ENCODE assay signal across 8 mouse cellular contexts in the genomic region with DNA sequence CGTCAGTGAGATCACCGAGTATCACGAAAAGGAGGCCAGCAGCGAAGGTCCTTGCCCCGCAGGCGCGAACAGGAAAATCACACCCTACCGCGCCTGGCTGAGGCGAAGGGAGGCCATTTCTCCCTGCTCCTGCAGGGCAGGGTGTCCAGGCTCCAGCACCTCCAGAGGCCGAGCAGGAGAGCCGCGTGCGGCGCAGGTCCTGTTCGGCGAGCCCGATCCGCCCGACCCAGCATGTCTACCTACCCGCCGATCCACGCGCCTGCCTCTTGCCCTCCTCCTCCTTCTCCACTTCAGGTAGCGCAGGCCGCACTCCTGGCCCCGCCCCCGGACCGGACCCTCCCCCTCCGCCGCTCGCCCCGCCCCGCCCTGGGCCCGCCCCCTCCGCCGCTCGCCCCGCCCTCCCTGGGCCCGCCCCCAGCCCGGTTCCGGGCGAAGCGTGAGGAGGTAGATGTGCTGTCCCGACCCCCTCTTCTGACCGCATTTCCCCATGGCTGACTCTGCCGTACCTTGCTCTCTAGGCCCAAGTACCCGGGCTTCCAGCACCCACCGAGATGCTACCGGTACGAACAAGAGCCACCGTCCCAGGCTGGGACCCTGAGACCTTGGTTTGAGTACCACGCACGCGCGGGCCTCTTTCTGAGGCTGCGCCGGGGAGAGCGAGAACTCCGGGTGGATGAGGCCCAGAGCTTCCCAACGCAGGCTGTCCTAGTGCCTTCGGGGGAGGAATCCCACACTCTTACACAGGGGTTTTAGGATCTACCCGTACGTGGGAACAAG. TPM values are rescaled to one million over a fixed set of nuclear protein-coding genes. Genes with fewer than 3 reads are reported as not detected.
DNase-seq lines count a peak whose midpoint lies in the region; ATAC-seq and TF ChIP-seq lines count a peak whose summit lies in the region.

Gene Rpap2 (plus strand): TSS at position 73 of the 777 bp plus-strand sequence.
Gene Glmn (minus strand): TSS at position 588 of the 777 bp plus-strand sequence.

- peak; percentile 87 for DNase-seq in MEL (ENCODE audit: low read depth, low spot score)
- peak; percentile 90 to 92 for DNase-seq in cerebellum, adult 2 months
- DNase-seq in forebrain, postnatal 0 days, result peak; percentile 94
- DNase-seq in heart, postnatal 4 days, result peak; percentile 84
- DNase-seq in layer of hippocampus, adult 8-10 months (ENCODE audit: low spot score in 2 of 2), result peak; percentile 67 to 81
- DNase-seq in ovary, adult 18-20 months (ENCODE audit: low spot score), result peak; percentile 77
- peak; percentile 85 for DNase-seq in thymus, postnatal 0 days (ENCODE audit: low spot score)

- ATAC-seq in forebrain, postnatal 0 days, result peak; percentile 97
- ATAC-seq in lung, embryonic 15.5 days (ENCODE audit: borderline replicate concordance, extremely low read depth, low FRiP score, low TSS enrichment), result peak; percentile 95

- 0 out of 4 replicates have a peak, but pooled peaks of 1 of the 2 experiments have one; percentile 29 for TF ChIP-seq EP300 in MEL (IDR thresholded peaks at IDR 0.05; ENCODE audit: low read depth in 1 of 2, low read length in 2 of 2)

- peak; percentile 73 to 75 for TF ChIP-seq POLR2A in MEL (IDR thresholded peaks at IDR 0.05; ENCODE audit: control insufficient read depth in 1 of 2, insufficient read depth in 1 of 2, low read depth in 1 of 2, low read length in 2 of 2, poor library complexity in 1 of 2)
- TF ChIP-seq POLR2A in cerebellum, adult 2 months (IDR thresholded peaks at IDR 0.05; ENCODE audit: borderline replicate concordance, insufficient read depth, low read length), result peak; percentile 82

- H3K9ac ChIP-seq in MEL (ENCODE audit: control insufficient read depth, low read depth, low read length, poor library complexity, severe bottlenecking), result peak within 1 kb of the TSS; percentile 99
- peak within 1 kb of the TSS; percentile 81 for H3K9ac ChIP-seq in forebrain, postnatal 0 days
- peak within 1 kb of the TSS; percentile 66 for H3K9ac ChIP-seq in lung, embryonic 15.5 days

- no peaks in the 10 kb centered on the region for H3K9me3 ChIP-seq in MEL (replicated peaks; ENCODE audit: insufficient read depth, low read length)
- H3K9me3 ChIP-seq in forebrain, postnatal 0 days (ENCODE audit: low read length), result no peaks in the 10 kb centered on the region
- H3K9me3 ChIP-seq in lung, embryonic 15.5 days, result no peaks in the 10 kb centered on the region

- no peak for TF ChIP-seq RAD21 in MEL (IDR thresholded peaks at IDR 0.05; ENCODE audit: low read depth, low read length)

- H3K4me2 ChIP-seq in forebrain, postnatal 0 days (ENCODE audit: low read depth), result peak within 1 kb of the TSS; percentile 67
- H3K4me2 ChIP-seq in lung, embryonic 15.5 days, result peak within 1 kb of the TSS; percentile 59

- H3K27me3 ChIP-seq in MEL (ENCODE audit: control insufficient read depth in 1 of 2, insufficient read depth in 2 of 2, low read length in 2 of 2), result no peaks in the 10 kb centered on the region
- H3K27me3 ChIP-seq in cerebellum, adult 2 months (ENCODE audit: control insufficient read depth, insufficient read depth, low read length), result no peaks in the 10 kb centered on the region
- H3K27me3 ChIP-seq in forebrain, postnatal 0 days (ENCODE audit: insufficient read depth, low read length), result no peaks in the 10 kb centered on the region
- no peaks in the 10 kb centered on the region for H3K27me3 ChIP-seq in lung, embryonic 15.5 days

- peak within 1 kb of the TSS; percentile 94 for H3K27ac ChIP-seq in MEL (ENCODE audit: control insufficient read depth, low read depth, low read length)
- H3K27ac ChIP-seq in cerebellum, adult 2 months (ENCODE audit: insufficient read depth, low read length), result peak within 1 kb of the TSS; percentile 72
- peak within 1 kb of the TSS; percentile 91 for H3K27ac ChIP-seq in forebrain, postnatal 0 days (ENCODE audit: low read depth, low read length)
- peak within 1 kb of the TSS; percentile 87 for H3K27ac ChIP-seq in lung, embryonic 15.5 days

- 2% methylated on average over 62 of the region's 64 CpGs for WGBS in cerebellum, adult 2 months
- WGBS in forebrain, postnatal 0 days, result 1% methylated on average over 56 of the region's 64 CpGs
- WGBS in lung, embryonic 15.5 days, result under 1% methylated on average over 57 of the region's 64 CpGs

- H3K4me3 ChIP-seq in MEL (ENCODE audit: control insufficient read depth in 1 of 2, insufficient read depth in 1 of 2, low read depth in 2 of 2, low read length in 2 of 2), result peak within 1 kb of the TSS; percentile 87 to 98
- H3K4me3 ChIP-seq in cerebellum, adult 2 months (replicated peaks; ENCODE audit: insufficient read depth, low read depth, low read length), result peak within 1 kb of the TSS; percentile 86
- H3K4me3 ChIP-seq in forebrain, postnatal 0 days (ENCODE audit: low read depth, low read length), result peak within 1 kb of the TSS; percentile 73
- peak within 1 kb of the TSS; percentile 82 for H3K4me3 ChIP-seq in lung, embryonic 15.5 days

- H3K79me2 ChIP-seq in MEL (ENCODE audit: control insufficient read depth, insufficient read depth, low read length, poor library complexity), result peaks cover 4% of the 10 kb centered on the region; the same call in 1 of the 2 replicates

- H3K36me3 ChIP-seq in MEL (ENCODE audit: control insufficient read depth in 1 of 2, insufficient read depth in 2 of 2, low read length in 2 of 2), result peaks cover 0 to 6% of the 10 kb centered on the region in 2 experiments; a peak in 2 of 4 replicates
- H3K36me3 ChIP-seq in forebrain, postnatal 0 days (ENCODE audit: insufficient read depth), result peaks cover 12% of the 10 kb centered on the region
- H3K36me3 ChIP-seq in lung, embryonic 15.5 days, result peaks cover 11% of the 10 kb centered on the region

- H3K4me1 ChIP-seq in MEL (ENCODE audit: control insufficient read depth in 1 of 2, insufficient read depth in 2 of 2, low read length in 2 of 2), result peaks cover 3% of the 10 kb centered on the region in 2 experiments
- H3K4me1 ChIP-seq in cerebellum, adult 2 months (ENCODE audit: control insufficient read depth, insufficient read depth, low read length), result no peaks in the 10 kb centered on the region
- 0 out of 2 replicates have a peak, but pooled peaks cover 5% of the 10 kb centered on the region for H3K4me1 ChIP-seq in forebrain, postnatal 0 days (ENCODE audit: insufficient read depth)
- H3K4me1 ChIP-seq in lung, embryonic 15.5 days, result peaks cover 11% of the 10 kb centered on the region

- TF ChIP-seq CTCF in MEL (IDR thresholded peaks at IDR 0.05 in 2 of 3, conservative IDR thresholded peaks at IDR 0.05 in 1 of 3; ENCODE audit: control insufficient read depth in 1 of 3, insufficient read depth in 1 of 3, low read depth in 2 of 3, low read length in 3 of 3, poor library complexity in 1 of 3, severe bottlenecking in 1 of 3), result no peak
- TF ChIP-seq CTCF in cerebellum, adult 2 months (IDR thresholded peaks at IDR 0.05; ENCODE audit: borderline replicate concordance, insufficient read depth, low read depth, low read length), result no peak
- TF ChIP-seq CTCF in forebrain, postnatal 0 days (IDR thresholded peaks at IDR 0.05; ENCODE audit: low read depth), result 0 out of 2 replicates have a peak, but pooled peaks have one; percentile 18

TF ChIP-seq in MEL, 35 proteins besides CTCF, POLR2A, EP300 and RAD21 (continues in another document):
- TF ChIP-seq ZKSCAN1 (IDR thresholded peaks at IDR 0.05; ENCODE audit: low read depth, low read length) (no peak), NELFE (IDR thresholded peaks at IDR 0.05; ENCODE audit: low read depth, low read length) (peak; percentile 86), GATA1 (IDR thresholded peaks at IDR 0.05; ENCODE audit: low read depth, low read length) (no peak), MAZ (IDR thresholded peaks at IDR 0.05; ENCODE audit: low read depth, low read length) (no peak), NRF1 (IDR thresholded peaks at IDR 0.05; ENCODE audit: insufficient read depth, low read depth, low read length, poor library complexity, severe bottlenecking) (peak; percentile 86), CHD1 (IDR thresholded peaks at IDR 0.05; ENCODE audit: low read depth, low read length) (no peak), CHD2 (IDR thresholded peaks at IDR 0.05; ENCODE audit: low read length) (no peak), MAFK (IDR thresholded peaks at IDR 0.05; ENCODE audit: borderline replicate concordance, low read depth, low read length) (no peak), MYB (IDR thresholded peaks at IDR 0.05; ENCODE audit: low read depth, low read length) (no peak), SMC3 (IDR thresholded peaks at IDR 0.05; ENCODE audit: low read depth, low read length) (no peak), TAL1 (IDR thresholded peaks at IDR 0.05; ENCODE audit: low read length) (no peak), POLR2AphosphoS2 (IDR thresholded peaks at IDR 0.05; ENCODE audit: low read length) (peak; percentile 63), E2F4 (IDR thresholded peaks at IDR 0.05; ENCODE audit: borderline replicate concordance, low read depth, low read length) (no peak), ZC3H11A (IDR thresholded peaks at IDR 0.05; ENCODE audit: low read depth, low read length) (no peak)

RNA-seq across cellular contexts. Expression of gene Rpap2, which starts in this region (rescaled TPM):
- 13.4 and 13.8 TPM in 2 replicates for total RNA-seq in MEL (2012; rRNA removed)
- 10 to 100 TPM in 1 of 2 experiments, not detected in 1; 10.8 TPM for polyA plus RNA-seq in MEL (2012; ENCODE audit: insufficient read depth in 1 of 2, insufficient read length in 2 of 2, low read depth in 1 of 2, low replicate concordance in 2 of 2, missing spikeins in 1 of 2)
- 12.5 and 13.4 TPM in 2 replicates for polyA plus RNA-seq in cerebellum, adult 2 months (2012; rRNA removed)
- 19.2 and 24.9 TPM in 2 replicates for total RNA-seq in forebrain, postnatal 0 days (2014; rRNA removed)
- polyA plus RNA-seq in forebrain, postnatal 0 days (2015; fragmentation: Nextera tagmentation; extraction: Ambion mirVana), result 18.0 and 18.7 TPM in 2 replicates
- total RNA-seq in heart, postnatal 4 days (2021), result 10 to 100 TPM in 1 of 2 experiments, 1 to 10 TPM in 1; 7.8 to 11.2 TPM
- total RNA-seq in layer of hippocampus, adult 8-10 months (2022), result 10 to 100 TPM; 20.3 to 26.4 (median 22.6) TPM
- 14.4 and 14.7 TPM in 2 replicates for polyA plus RNA-seq in lung, embryonic 15.5 days (2015; fragmentation: Nextera tagmentation; extraction: Ambion mirVana)
- 20.2 and 22.7 TPM in 2 replicates for polyA plus RNA-seq in thymus, postnatal 0 days (2015; fragmentation: Nextera tagmentation; extraction: Ambion mirVana)

RNA-seq across cellular contexts. Expression of gene Glmn, which starts in this region (rescaled TPM):
- total RNA-seq in MEL (2012; rRNA removed), result 7.3 and 7.8 TPM in 2 replicates
- polyA plus RNA-seq in MEL (2012; ENCODE audit: insufficient read depth in 1 of 2, insufficient read length in 2 of 2, low read depth in 1 of 2, low replicate concordance in 2 of 2, missing spikeins in 1 of 2), result 1 to 10 TPM in 1 of 2 experiments, not detected in 1; 7.9 TPM
- polyA plus RNA-seq in cerebellum, adult 2 months (2012; rRNA removed), result 16.3 and 16.8 TPM in 2 replicates
- 18.0 and 24.1 TPM in 2 replicates for total RNA-seq in forebrain, postnatal 0 days (2014; rRNA removed)
- polyA plus RNA-seq in forebrain, postnatal 0 days (2015; fragmentation: Nextera tagmentation; extraction: Ambion mirVana), result 29.0 and 35.4 TPM in 2 replicates
- total RNA-seq in heart, postnatal 4 days (2021), result 10 to 100 TPM; 11.4 to 13.2 TPM
- 10 to 100 TPM; 14.8 to 19.3 (median 16.2) TPM for total RNA-seq in layer of hippocampus, adult 8-10 months (2022)
- 23.4 and 24.6 TPM in 2 replicates for polyA plus RNA-seq in lung, embryonic 15.5 days (2015; fragmentation: Nextera tagmentation; extraction: Ambion mirVana)
- polyA plus RNA-seq in thymus, postnatal 0 days (2015; fragmentation: Nextera tagmentation; extraction: Ambion mirVana), result 23.6 and 28.4 TPM in 2 replicates

Comparison
In these comparisons a context has a peak if more than half of its experiments do, and no peak if none do; other contexts are left out.
1. Peak in every context shown above with its lines: DNase-seq, ATAC-seq, H3K4me3 ChIP-seq and H3K27ac ChIP-seq.